Mouse (Mus musculus) limb, embryonic 15.5 days (tissue): ENCODE data around the gene 1810049J17Rik. TPM values are rescaled to one million over a fixed set of nuclear protein-coding genes. Genes with fewer than 3 reads are reported as not detected.

Source experiments
- ATAC-seq: fragments of 200-750 bp; cut with Nextera tagmentation; 2 replicates; pipeline ENCODE4 v1.8.0; 2017; ENCODE audit warnings: low read depth, moderate TSS enrichment; ENCODE audit not compliant: insufficient number of reproducible peaks, low FRiP score, low TSS enrichment
- H3K27ac ChIP-seq: fragments of 300-500 bp; sonication (generic); 2 replicates; pipeline ENCODE4 v1.5.1; 2015; ENCODE audit warnings: moderate library complexity, mild to moderate bottlenecking, inconsistent platforms
- H3K27me3 ChIP-seq: fragments of 300-500 bp; sonication (generic); 2 replicates; pipeline ENCODE4 v1.6.1; 2015; ENCODE audit warnings: inconsistent platforms
- H3K36me3 ChIP-seq: fragments of 300-500 bp; sonication (generic); 2 replicates; pipeline ENCODE4 v1.6.1; 2015; ENCODE audit warnings: inconsistent platforms
- H3K4me1 ChIP-seq: fragments of 300-500 bp; sonication (generic); 2 replicates; pipeline ENCODE4 v1.6.1; 2015; ENCODE audit warnings: inconsistent platforms
- H3K4me2 ChIP-seq: fragments of 300-500 bp; sonication (generic); 2 replicates; pipeline ENCODE4 v1.6.1; 2015; ENCODE audit warnings: mild to moderate bottlenecking, inconsistent platforms
- H3K4me3 ChIP-seq: fragments of 300-500 bp; sonication (generic); 2 replicates; pipeline ENCODE4 v1.5.1; 2015; ENCODE audit warnings: mild to moderate bottlenecking, inconsistent platforms
- H3K9ac ChIP-seq: fragments of 300-500 bp; sonication (generic); 2 replicates; pipeline ENCODE4 v1.6.1; 2015; ENCODE audit warnings: inconsistent platforms
- H3K9me3 ChIP-seq: fragments of 300-500 bp; sonication (generic); 2 replicates; pipeline ENCODE4 v1.6.1; 2016; ENCODE audit warnings: inconsistent platforms
- WGBS: fragments of 180-500 bp; shearing (Covaris S2); methylation state at CpG from one replicate; pipeline ENCODE4 v1.1.7; 2015; 5-methylcytosine and 5-hydroxymethylcytosine counted together
- polyA plus RNA-seq: library from polyadenylated mRNA; unstranded; fragments of >200 nt; fragmentation: Nextera tagmentation; extraction: Ambion mirVana; gene quantifications from 2 replicates; pipeline ENCODE4 v1.2.1, GENCODE M21; 2015

1810049J17Rik gene
- polyA plus RNA-seq, 1 experiment from 2014 or later = 0.59 TPM

GRCm38 (mm10) chr15:12362001-12362700, 40.5 kb upstream of the 1810049J17Rik start:
- H3K9me3 ChIP-seq = no peaks in the 10 kb centered on the region
- peaks cover 23% of the 10 kb centered on the region; the same call in 1 of the 2 replicates for H3K36me3 ChIP-seq
- H3K27ac ChIP-seq = no peak overlapping the region
- no peak overlapping the region for H3K4me2 ChIP-seq
- no peak overlapping the region for H3K9ac ChIP-seq
- no peak for ATAC-seq
- no peaks in the 10 kb centered on the region for H3K4me1 ChIP-seq
- no peak overlapping the region for H3K4me3 ChIP-seq
- H3K27me3 ChIP-seq = no peaks in the 10 kb centered on the region
- WGBS = 91% methylated on average over 14 of the region's 14 CpGs

GRCm38 (mm10) chr15:12360519-12361212, 39.0 kb upstream of the 1810049J17Rik start:
- no peak for ATAC-seq
- Histone ChIP-seq H3K27ac (no peak overlapping the region), H3K27me3 (no peaks in the 10 kb centered on the region), H3K4me2 (no peak overlapping the region), H3K4me3 (no peak overlapping the region), H3K36me3 (peaks cover 28% of the 10 kb centered on the region), H3K9ac (no peak overlapping the region), H3K4me1 (no peaks in the 10 kb centered on the region), H3K9me3 (no peaks in the 10 kb centered on the region)
- 71% methylated on average over 19 of the region's 19 CpGs for WGBS

GRCm38 (mm10) chr15:12358384-12358783, 36.7 kb upstream of the 1810049J17Rik start:
- H3K4me1 ChIP-seq = no peaks in the 10 kb centered on the region
- no peak overlapping the region for H3K27ac ChIP-seq
- H3K9me3 ChIP-seq = no peaks in the 10 kb centered on the region
- peaks cover 46% of the 10 kb centered on the region for H3K36me3 ChIP-seq
- no peak overlapping the region for H3K4me3 ChIP-seq
- no peak overlapping the region for H3K4me2 ChIP-seq
- 95% methylated on average over 5 of the region's 5 CpGs for WGBS
- H3K27me3 ChIP-seq = no peaks in the 10 kb centered on the region
- no peak for ATAC-seq
- H3K9ac ChIP-seq = no peak overlapping the region

GRCm38 (mm10) chr15:12357459-12357858, 35.8 kb upstream of the 1810049J17Rik start:
- Histone ChIP-seq H3K4me1 (no peaks in the 10 kb centered on the region), H3K9ac (no peak overlapping the region), H3K27ac (no peak overlapping the region), H3K27me3 (no peaks in the 10 kb centered on the region), H3K4me3 (no peak overlapping the region), H3K36me3 (peaks cover 54% of the 10 kb centered on the region), H3K9me3 (no peaks in the 10 kb centered on the region), H3K4me2 (no peak overlapping the region)
- ATAC-seq = no peak

- H3K4me2 ChIP-seq = no peak overlapping the region
- no peak for ATAC-seq
- H3K27ac ChIP-seq = no peak overlapping the region
- peaks cover 65% of the 10 kb centered on the region for H3K36me3 ChIP-seq
- WGBS = 79% methylated on average over 7 of the region's 7 CpGs
- no peak overlapping the region for H3K9ac ChIP-seq
- H3K4me3 ChIP-seq = no peak overlapping the region
- H3K9me3 ChIP-seq = no peaks in the 10 kb centered on the region
- H3K27me3 ChIP-seq = no peaks in the 10 kb centered on the region
- no peaks in the 10 kb centered on the region for H3K4me1 ChIP-seq
Measured at GRCm38 (mm10) chr15:12355907-12356306, 34.2 kb upstream of the 1810049J17Rik start.

- H3K4me3 ChIP-seq = no peak overlapping the region
- 90% methylated on average over 6 of the region's 6 CpGs for WGBS
- H3K9me3 ChIP-seq = no peaks in the 10 kb centered on the region
- H3K9ac ChIP-seq = no peak overlapping the region
- no peak for ATAC-seq
- no peak overlapping the region for H3K4me2 ChIP-seq
- H3K36me3 ChIP-seq = peaks cover 64% of the 10 kb centered on the region
- no peaks in the 10 kb centered on the region for H3K27me3 ChIP-seq
- H3K4me1 ChIP-seq = no peaks in the 10 kb centered on the region
- H3K27ac ChIP-seq = no peak overlapping the region
Measured at GRCm38 (mm10) chr15:12355261-12355660, 33.6 kb upstream of the 1810049J17Rik start.

GRCm38 (mm10) chr15:12354281-12354810, 32.6 kb upstream of the 1810049J17Rik start:
- WGBS = 92% methylated on average over 2 of the region's 2 CpGs
- Histone ChIP-seq H3K4me3 (no peak overlapping the region), H3K4me1 (no peaks in the 10 kb centered on the region), H3K9ac (no peak overlapping the region), H3K4me2 (no peak overlapping the region), H3K36me3 (peaks cover 66% of the 10 kb centered on the region), H3K27ac (no peak overlapping the region), H3K27me3 (no peaks in the 10 kb centered on the region), H3K9me3 (no peaks in the 10 kb centered on the region)
- ATAC-seq = no peak

- no peak overlapping the region for H3K9ac ChIP-seq
- H3K36me3 ChIP-seq = peaks cover 70% of the 10 kb centered on the region
- H3K4me2 ChIP-seq = no peak overlapping the region
- WGBS = 96% methylated on average over 7 of the region's 7 CpGs
- H3K4me1 ChIP-seq = no peaks in the 10 kb centered on the region
- no peak overlapping the region for H3K27ac ChIP-seq
- ATAC-seq = no peak
- no peaks in the 10 kb centered on the region for H3K27me3 ChIP-seq
- H3K4me3 ChIP-seq = no peak overlapping the region
- H3K9me3 ChIP-seq = no peaks in the 10 kb centered on the region
Measured at GRCm38 (mm10) chr15:12351470-12351869, 29.8 kb upstream of the 1810049J17Rik start.

- Histone ChIP-seq H3K4me3 (no peak overlapping the region), H3K36me3 (peaks cover 61% of the 10 kb centered on the region), H3K4me1 (no peaks in the 10 kb centered on the region), H3K4me2 (no peak overlapping the region), H3K27me3 (no peaks in the 10 kb centered on the region), H3K9me3 (no peaks in the 10 kb centered on the region), H3K27ac (no peak overlapping the region), H3K9ac (no peak overlapping the region)
- ATAC-seq = no peak
- 80% methylated on average over 5 of the region's 5 CpGs for WGBS
Measured at GRCm38 (mm10) chr15:12349840-12350239, 28.1 kb upstream of the 1810049J17Rik start.

GRCm38 (mm10) chr15:12348950-12349349, 27.3 kb upstream of the 1810049J17Rik start:
- no peak overlapping the region for H3K4me2 ChIP-seq
- no peak overlapping the region for H3K9ac ChIP-seq
- H3K4me3 ChIP-seq = no peak overlapping the region
- ATAC-seq = no peak
- WGBS = 83% methylated on average over 3 of the region's 3 CpGs
- no peak overlapping the region for H3K27ac ChIP-seq
- no peaks in the 10 kb centered on the region for H3K27me3 ChIP-seq
- no peaks in the 10 kb centered on the region for H3K4me1 ChIP-seq
- peaks cover 59% of the 10 kb centered on the region for H3K36me3 ChIP-seq
- H3K9me3 ChIP-seq = no peaks in the 10 kb centered on the region

GRCm38 (mm10) chr15:12346916-12347315, 25.2 kb upstream of the 1810049J17Rik start:
- 91% methylated on average over 3 of the region's 3 CpGs for WGBS
- H3K4me3 ChIP-seq = no peak overlapping the region
- peaks cover 47% of the 10 kb centered on the region for H3K36me3 ChIP-seq
- no peak for ATAC-seq
- H3K9ac ChIP-seq = no peak overlapping the region
- H3K9me3 ChIP-seq = no peaks in the 10 kb centered on the region
- H3K27me3 ChIP-seq = no peaks in the 10 kb centered on the region
- no peak overlapping the region for H3K4me2 ChIP-seq
- H3K4me1 ChIP-seq = no peaks in the 10 kb centered on the region; the same call in 1 of the 2 replicates
- no peak overlapping the region for H3K27ac ChIP-seq

- WGBS = 57% methylated on average over 4 of the region's 4 CpGs
- Histone ChIP-seq H3K27me3 (no peaks in the 10 kb centered on the region), H3K9me3 (no peaks in the 10 kb centered on the region), H3K27ac (no peak overlapping the region), H3K36me3 (peaks cover 23% of the 10 kb centered on the region), H3K4me2 (no peak overlapping the region), H3K4me3 (no peak overlapping the region), H3K9ac (no peak overlapping the region), H3K4me1 (peaks cover 2% of the 10 kb centered on the region; the same call in 1 of the 2 replicates)
- no peak for ATAC-seq
Measured at GRCm38 (mm10) chr15:12341401-12341758, 19.7 kb upstream of the 1810049J17Rik start.
